Mouse (Mus musculus) thymus, adult 2 months (tissue): Measurements from ENCODE around the gene Dennd1b.

Source experiments
- CTCF ChIP-seq: fragments of 200-500 bp; IDR thresholded peaks from 2 replicates; pipeline ENCODE4 v1.5.1; 2012; ENCODE audit warnings: mild to moderate bottlenecking, control low read depth, low read length, moderate library complexity, borderline replicate concordance; ENCODE audit not compliant: control insufficient read depth, poor library complexity, insufficient read depth; ENCODE audit errors: extremely low read depth
- POLR2A ChIP-seq: fragments of 200-500 bp; IDR thresholded peaks from 2 replicates; pipeline ENCODE4 v1.6.1; 2012; ENCODE audit warnings: mild to moderate bottlenecking, low read length, control low read depth, moderate library complexity; ENCODE audit not compliant: control insufficient read depth, poor library complexity, insufficient read depth; ENCODE audit errors: extremely low read depth

- TF ChIP-seq CTCF (no peak), POLR2A (no peak)
These were observed 33.2 kb upstream of the Dennd1b start for GRCm38 (mm10) chr1:138929985-138930384.
